ENCODE assay signal across 10 mouse cellular contexts in genomic region chr10:93288336-93288735, GRCm38 (mm10). TPM values are rescaled to one million over a fixed set of nuclear protein-coding genes. Genes with fewer than 3 reads are reported as not detected.
DNase-seq lines count a peak whose midpoint lies in the region; ATAC-seq and TF ChIP-seq lines count a peak whose summit lies in the region.
"Had no signal": no experiment of that assay in that cellular context is flagged by ENCODE, and none has a peak within 500 bp of the region (broad histone marks: within the 10 kb centered on the region; RNA-seq: fewer than 3 reads in every experiment).

No protein-coding gene starts in this region.

- DNase-seq in cerebellum, postnatal 10 days, result peak; percentile 60 to 67
- no peak for DNase-seq in cerebellum, postnatal 36 days
- DNase-seq in kidney, postnatal 36 days, result peak; percentile 46 to 62
- DNase-seq in heart, postnatal 0 days (ENCODE audit: low spot score), result peak; percentile 76
- DNase-seq in ovary, postnatal 36 days (ENCODE audit: low spot score), result no peak
- no peak for DNase-seq in thymus, postnatal 36 days

- no peak overlapping the region for H3K27ac ChIP-seq in kidney, embryonic 16.5 days (ENCODE audit: low read length)
- H3K27ac ChIP-seq in heart, postnatal 0 days (ENCODE audit: low read depth), result peak overlapping the region; percentile 64
- H3K27ac ChIP-seq: kidney, postnatal 0 days had no signal

- H3K79me2 ChIP-seq in C2C12 (ENCODE audit: control insufficient read depth, insufficient read depth), result peaks cover 91% of the 10 kb centered on the region

- peaks cover 13% of the 10 kb centered on the region for H3K36me3 ChIP-seq in kidney, embryonic 16.5 days (ENCODE audit: insufficient read depth, low read length)
- H3K36me3 ChIP-seq in C2C12 (ENCODE audit: control insufficient read depth, insufficient read depth), result peaks cover 60% of the 10 kb centered on the region
- H3K36me3 ChIP-seq in heart, postnatal 0 days (replicated peaks; ENCODE audit: control insufficient read depth, insufficient read depth, low read length), result peaks cover 14% of the 10 kb centered on the region; the same call in 1 of the 2 replicates

- no peak overlapping the region for H3K4me2 ChIP-seq in kidney, embryonic 16.5 days (replicated peaks; ENCODE audit: low read depth, low read length)
- H3K4me2 ChIP-seq in heart, postnatal 0 days (ENCODE audit: low read depth, low read length), result no peak overlapping the region

- peaks cover 63% of the 10 kb centered on the region for H3K79me3 ChIP-seq in C2C12 (ENCODE audit: low read depth)

- no peaks in the 10 kb centered on the region for H3K9me3 ChIP-seq in kidney, embryonic 16.5 days (ENCODE audit: low read length)
- H3K9me3 ChIP-seq in heart, postnatal 0 days (replicated peaks; ENCODE audit: control insufficient read depth, low read length), result no peaks in the 10 kb centered on the region

- no peaks in the 10 kb centered on the region for H3K27me3 ChIP-seq in kidney, embryonic 16.5 days (ENCODE audit: insufficient read depth, low read length)
- H3K27me3 ChIP-seq in C2C12 (ENCODE audit: control insufficient read depth, insufficient read depth, insufficient read length), result no peaks in the 10 kb centered on the region
- H3K27me3 ChIP-seq in heart, postnatal 0 days (ENCODE audit: control insufficient read depth, insufficient read depth, low read length), result no peaks in the 10 kb centered on the region
- H3K27me3 ChIP-seq: CH12.LX had no signal

- 50% methylated on average over 4 of the region's 4 CpGs for WGBS in kidney, embryonic 16.5 days
- WGBS in heart, postnatal 0 days, result 18% methylated on average over 4 of the region's 4 CpGs

- H3K9ac ChIP-seq in kidney, embryonic 16.5 days (replicated peaks; ENCODE audit: low read length), result no peak overlapping the region
- H3K9ac ChIP-seq in heart, postnatal 0 days (replicated peaks; ENCODE audit: low read depth, low read length), result no peak overlapping the region

- no peak for ATAC-seq in kidney, embryonic 16.5 days (ENCODE audit: low FRiP score, low TSS enrichment)
- ATAC-seq in heart, postnatal 0 days (ENCODE audit: insufficient read depth, low read depth), result peak; percentile 18; the same call in 1 of the 2 replicates

- no peak overlapping the region for H3K4me3 ChIP-seq in kidney, embryonic 16.5 days (ENCODE audit: low read length)
- H3K4me3 ChIP-seq in C2C12 (ENCODE audit: insufficient read depth, poor library complexity, severe bottlenecking), result no peak overlapping the region
- no peak overlapping the region for H3K4me3 ChIP-seq in heart, postnatal 0 days (ENCODE audit: low read depth, low read length)

- no peak for TF ChIP-seq CTCF in C2C12 (IDR thresholded peaks at IDR 0.05; ENCODE audit: control insufficient read depth, insufficient read depth, insufficient read length)
- no peak for TF ChIP-seq CTCF in heart, postnatal 0 days (IDR thresholded peaks at IDR 0.05; ENCODE audit: low read depth)

- H3ac ChIP-seq in C2C12 (ENCODE audit: control insufficient read depth, insufficient read length, low read depth), result no peak overlapping the region

- no peak for TF ChIP-seq EP300 in heart, postnatal 0 days (IDR thresholded peaks at IDR 0.05; ENCODE audit: low read depth)

- peaks cover 30% of the 10 kb centered on the region for H3K4me1 ChIP-seq in kidney, embryonic 16.5 days (ENCODE audit: insufficient read depth, low read length)
- peaks cover 25% of the 10 kb centered on the region for H3K4me1 ChIP-seq in heart, postnatal 0 days (ENCODE audit: control insufficient read depth, insufficient read depth)

TF ChIP-seq in C2C12, 6 proteins besides CTCF, POLR2A, EP300 and RAD21:
- TF ChIP-seq FOSL1 (IDR thresholded peaks at IDR 0.05; ENCODE audit: insufficient read depth, low read length, poor library complexity, severe bottlenecking) (no peak), USF1 (IDR thresholded peaks at IDR 0.05; ENCODE audit: low read depth) (peak; percentile 74), MAX (IDR thresholded peaks at IDR 0.05) (no peak), MYOD1 (IDR thresholded peaks at IDR 0.05; ENCODE audit: control insufficient read depth, insufficient read length, low read depth) (peak; percentile 23), MYOG (IDR thresholded peaks at IDR 0.05; ENCODE audit: control insufficient read depth, extremely low read depth, insufficient read length) (no peak), CEBPB (IDR thresholded peaks at IDR 0.05; ENCODE audit: low read depth) (no peak)

RNA-seq across cellular contexts. Expression of gene Elk3, which starts 22.6 kb away (rescaled TPM):
- polyA plus RNA-seq in kidney, embryonic 16.5 days (2015; fragmentation: Nextera tagmentation; extraction: Ambion mirVana), result 41.3 and 45.6 TPM in 2 replicates
- polyA plus RNA-seq in C2C12 (2012; fragmentation: generic; extraction: Trizol), result 56.1 TPM
- total RNA-seq in heart, postnatal 0 days (2014; rRNA removed; ENCODE audit: low replicate concordance), result 45.0 and 47.3 TPM in 2 replicates
- 31.0 and 34.4 TPM in 2 replicates for polyA plus RNA-seq in heart, postnatal 0 days (2015; fragmentation: Nextera tagmentation; extraction: Ambion mirVana)

Comparison
In these comparisons a context has a peak if more than half of its experiments do, and no peak if none do; other contexts are left out.
1. DNase-seq: peak in cerebellum, postnatal 10 days (2 of 2), kidney, postnatal 36 days (2 of 2) and heart, postnatal 0 days (single experiment); none in cerebellum, postnatal 36 days (0 of 2), ovary, postnatal 36 days (single experiment) and thymus, postnatal 36 days (0 of 2).